Mouse (Mus musculus) adrenal gland, adult 8-10 months (tissue): ENCODE measurements around the gene Trp53i13. TPM values are rescaled to one million over a fixed set of nuclear protein-coding genes. Genes with fewer than 3 reads are reported as not detected.

Source experiments
- DNase-seq: peaks from one replicate; pipeline ENCODE4 v3.0.0; 2022
- total RNA-seq, 4 experiments: library from RNA; stranded (reverse); gene quantifications; 2 replicates each; pipeline ENCODE4 v1.2.4; 2022

The Trp53i13 gene
- total RNA-seq, 4 experiments from 2014 or later = 15.1 to 28.8 (median 20.0) TPM

GRCm38 (mm10) chr11:77462283-77463100, 53.3 kb downstream of the Trp53i13 start, which contains the start of gene Coro6:
Gene Coro6, plus strand, starts transcription at chr11:77462411.
- DNase-seq = peak; percentile 41

- DNase-seq = no peak
Measured at GRCm38 (mm10) chr11:77461856-77462255, 53.9 kb downstream of the Trp53i13 start.

Other genes with a start within 250 kb of the Trp53i13 start
- 1 to 10 TPM in 3 of 4 experiments, under 1 TPM in 1; 0.73 to 6.4 (median 3.8) TPM for gene Coro6, start 53.6 kb downstream of the Trp53i13 start, total RNA-seq
- 10 to 100 TPM in 2 of 4 experiments, 1 to 10 TPM in 2; 5.7 to 13.6 (median 9.3) TPM for gene Ankrd13b, start 26.3 kb downstream of the Trp53i13 start, total RNA-seq
- gene Git1, start 22.4 kb downstream of the Trp53i13 start, total RNA-seq = 10 to 100 TPM; 42.1 to 61.0 (median 50.0) TPM
- gene Abhd15, start 859 bp downstream of the Trp53i13 start, total RNA-seq = 10 to 100 TPM; 14.6 to 23.9 (median 17.4) TPM
- gene Gm10392, start 3.2 kb upstream of the Trp53i13 start, total RNA-seq = not detected
- gene Taok1, start 91.8 kb upstream of the Trp53i13 start, total RNA-seq = 10 to 100 TPM; 47.5 to 69.2 (median 61.7) TPM
- 10 to 100 TPM; 85.4 to 88.9 (median 86.7) TPM for gene Nufip2, start 170.2 kb upstream of the Trp53i13 start, total RNA-seq
- not detected for gene Cryba1, start 209.3 kb upstream of the Trp53i13 start, total RNA-seq
- gene Myo18a, start 247.3 kb upstream of the Trp53i13 start, total RNA-seq = 100 to 1,000 TPM in 2 of 4 experiments, 10 to 100 TPM in 2; 61.9 to 158 (median 94.7) TPM